Mouse (Mus musculus) heart, postnatal 10 days (tissue): Measurements from ENCODE around the gene Disp3. TPM values are rescaled to one million over a fixed set of nuclear protein-coding genes. Genes with fewer than 3 reads are reported as not detected.

ENCODE experiments used
- DNase-seq, 2 experiments: peaks; one replicate each; pipeline ENCODE4 v3.0.0; 2021
- intact Hi-C: fragments of 180-260 bp; cut with DNase I; formaldehyde crosslinking; loops from one replicate; pipeline ENCODE4 v1.15.1; 2025
- total RNA-seq, 2 experiments: library from RNA; stranded (reverse); gene quantifications; 2 replicates each; pipeline ENCODE4 v1.2.3; 2021

Disp3 gene
- total RNA-seq, 2 experiments from 2014 or later: 0.14 TPM; not detected in 1

GRCm38 (mm10) chr4:148229646-148230045 lies 58.1 kb downstream of the Disp3 start:
- intact Hi-C loops: no loop called here
- peak; percentile 76 to 86 for DNase-seq

GRCm38 (mm10) chr4:148222983-148223382 lies 64.8 kb downstream of the Disp3 start:
- DNase-seq: no peak
- intact Hi-C loops: no loop called here

- intact Hi-C loops: no loop called here
- no peak for DNase-seq
Measured at GRCm38 (mm10) chr4:148220656-148221055, 67.1 kb downstream of the Disp3 start.

DNA sequence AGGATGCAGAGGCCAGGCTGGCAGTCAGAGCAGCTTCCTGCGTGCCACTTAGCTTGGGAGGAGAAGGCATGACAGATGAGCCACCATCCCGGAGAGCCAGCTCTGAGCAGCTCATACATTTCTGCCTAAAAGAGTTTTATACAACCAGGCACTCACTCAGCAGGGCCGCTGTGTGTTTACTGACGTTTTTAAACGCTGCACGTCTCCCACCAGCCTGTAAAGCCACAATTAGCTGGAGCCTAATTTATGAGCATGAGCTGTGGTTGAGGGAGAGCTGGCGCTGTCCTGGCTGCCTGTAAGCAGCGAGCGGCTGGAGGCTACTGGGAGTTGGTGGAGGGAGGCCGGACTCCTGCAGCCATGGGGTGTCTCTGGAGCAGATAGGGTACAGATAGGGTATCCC lies 69.5 kb downstream of the Disp3 start:
- intact Hi-C loops: no loop called here
- DNase-seq: no peak

GRCm38 (mm10) chr4:148215264-148215900 lies 72.4 kb downstream of the Disp3 start:
- no peak for DNase-seq

DNA sequence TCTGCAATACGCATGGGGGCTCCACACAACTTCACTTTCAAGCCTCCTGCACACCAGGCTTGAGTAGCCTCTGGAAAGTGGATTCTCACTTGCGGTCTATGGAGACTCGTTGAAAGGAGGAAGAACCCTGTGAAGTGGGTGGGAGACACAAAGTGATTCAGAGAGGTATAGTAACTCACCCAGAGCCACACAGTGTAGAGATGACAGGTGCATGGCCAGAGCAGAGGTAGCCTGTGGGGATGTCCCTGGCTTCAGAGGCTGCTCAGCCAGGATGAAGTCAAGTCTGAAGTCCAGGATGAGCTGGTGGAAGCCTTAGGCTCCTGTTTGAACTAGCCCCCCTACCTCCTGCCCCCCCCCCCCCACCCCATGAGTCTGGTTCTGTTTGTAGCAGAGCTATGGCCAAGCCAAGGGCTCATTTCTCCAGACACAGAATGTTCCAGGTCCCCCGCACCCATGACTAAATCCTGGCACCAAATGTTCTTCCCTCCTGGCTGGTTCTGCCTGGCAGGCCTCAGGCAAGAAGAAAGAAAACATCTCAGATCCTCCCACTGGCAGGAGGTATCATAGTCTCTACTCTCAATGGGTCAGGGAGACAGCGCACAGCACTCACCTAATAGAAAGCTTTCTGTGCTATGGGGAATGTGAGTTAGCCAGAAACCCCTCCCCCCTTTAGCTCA lies 73.2 kb downstream of the Disp3 start:
- intact Hi-C loops: no loop called here
- DNase-seq: no peak

More at GRCm38 (mm10) chr4:148215264-148215900, 72.4 kb downstream of the Disp3 start:
- intact Hi-C loops: no loop called here

DNA sequence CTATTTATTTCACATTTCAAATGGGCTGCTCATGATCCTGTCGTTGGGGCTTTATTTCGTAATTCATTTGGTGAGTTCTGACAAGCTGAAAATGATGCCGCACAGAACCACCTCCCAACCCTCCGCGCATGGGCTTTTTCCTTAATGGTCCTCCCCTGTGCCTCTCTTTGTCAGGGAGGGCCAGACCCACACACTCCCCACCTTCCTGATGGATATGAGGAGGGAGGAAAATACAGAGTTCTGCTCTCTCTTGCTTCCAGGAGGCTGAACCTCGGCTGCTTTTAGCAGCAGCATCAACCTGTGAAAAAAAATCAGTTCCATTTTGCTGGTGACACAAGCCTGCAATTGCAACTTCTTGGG lies 82.9 kb downstream of the Disp3 start:
- intact Hi-C loops: no loop called here
- DNase-seq: no peak

DNA sequence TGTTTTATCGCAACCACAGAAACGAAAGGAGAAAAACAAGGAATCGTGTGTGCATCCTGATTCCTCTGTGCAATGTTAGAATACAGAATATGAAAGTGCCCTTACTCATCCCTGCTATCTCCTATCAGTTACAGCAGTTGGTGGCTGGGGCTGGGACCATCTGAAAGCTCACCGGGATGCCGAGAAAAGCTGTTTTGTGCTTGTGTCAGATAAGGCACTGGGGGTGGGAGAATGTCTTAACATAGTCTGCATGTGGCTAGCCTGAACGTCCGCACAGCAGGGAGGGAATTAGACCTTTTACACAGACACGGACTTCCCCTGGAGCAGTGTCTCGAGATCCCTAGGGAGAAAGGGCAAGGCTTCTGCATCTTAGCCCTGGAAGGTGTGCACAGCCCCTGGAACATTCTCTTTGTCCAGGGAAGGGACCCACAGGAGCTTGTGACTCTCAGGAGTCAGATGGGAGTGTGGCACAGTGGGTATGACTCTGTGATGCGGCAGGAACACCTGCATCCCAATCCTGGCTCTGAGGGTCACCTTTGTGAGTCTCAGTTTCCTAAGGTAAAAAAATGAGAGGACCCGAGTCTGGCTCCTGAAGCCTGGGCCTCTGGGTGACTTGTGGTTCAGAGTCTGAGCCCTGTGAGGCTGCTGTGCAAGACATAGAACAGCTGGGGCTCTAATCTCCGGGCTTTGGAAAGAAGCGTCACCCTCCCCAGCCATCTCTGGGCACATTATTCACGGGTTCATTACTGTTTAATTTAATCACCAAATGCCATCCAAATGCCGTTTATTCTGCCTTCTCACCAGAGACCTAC lies 83.5 kb downstream of the Disp3 start:
- intact Hi-C loops: no loop called here
- no peak for DNase-seq

DNA sequence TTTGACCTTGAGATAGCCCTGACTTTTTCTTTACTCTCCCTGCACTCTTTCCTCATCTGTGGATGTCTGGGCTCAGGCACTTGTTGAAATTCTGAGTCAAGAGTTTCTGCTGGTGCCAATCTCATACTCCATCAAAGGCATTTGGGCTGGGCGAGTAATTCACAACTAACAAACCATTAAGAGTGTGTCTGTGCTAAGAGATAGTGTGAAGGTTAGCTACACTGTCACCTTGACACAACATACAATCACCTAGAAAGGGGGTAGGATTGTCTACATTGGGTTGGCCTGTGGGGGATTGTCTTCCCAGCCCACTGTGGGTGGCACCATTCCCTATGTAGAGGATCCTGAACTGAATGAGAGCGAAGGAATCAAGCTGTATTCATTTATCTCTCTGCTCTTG lies 84.2 kb downstream of the Disp3 start:
- intact Hi-C loops: no loop called here
- no peak for DNase-seq

- no peak for DNase-seq
- intact Hi-C loops: no loop called here
Measured at GRCm38 (mm10) chr4:148198721-148199120, 89.0 kb downstream of the Disp3 start.

DNA sequence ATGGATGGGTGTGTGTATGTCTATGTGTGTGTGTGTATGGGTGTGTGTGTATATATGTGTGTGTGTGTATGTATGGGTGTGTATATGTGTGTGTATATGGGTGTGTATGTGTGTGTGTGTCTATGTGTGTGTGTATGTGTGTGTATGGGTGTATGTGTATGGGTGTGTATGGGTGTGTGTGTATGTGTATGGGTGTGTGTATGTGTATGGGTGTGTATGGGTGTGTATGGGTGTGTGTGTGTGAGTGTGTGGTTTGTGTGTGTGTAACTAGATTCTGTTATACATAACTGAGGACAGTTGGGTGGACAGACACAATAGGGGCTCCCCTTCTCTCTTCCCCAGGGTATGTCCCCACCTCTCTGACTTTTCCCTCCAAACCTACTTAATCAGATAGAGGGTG lies 93.4 kb downstream of the Disp3 start:
- intact Hi-C loops: no loop called here
- no peak for DNase-seq

DNA sequence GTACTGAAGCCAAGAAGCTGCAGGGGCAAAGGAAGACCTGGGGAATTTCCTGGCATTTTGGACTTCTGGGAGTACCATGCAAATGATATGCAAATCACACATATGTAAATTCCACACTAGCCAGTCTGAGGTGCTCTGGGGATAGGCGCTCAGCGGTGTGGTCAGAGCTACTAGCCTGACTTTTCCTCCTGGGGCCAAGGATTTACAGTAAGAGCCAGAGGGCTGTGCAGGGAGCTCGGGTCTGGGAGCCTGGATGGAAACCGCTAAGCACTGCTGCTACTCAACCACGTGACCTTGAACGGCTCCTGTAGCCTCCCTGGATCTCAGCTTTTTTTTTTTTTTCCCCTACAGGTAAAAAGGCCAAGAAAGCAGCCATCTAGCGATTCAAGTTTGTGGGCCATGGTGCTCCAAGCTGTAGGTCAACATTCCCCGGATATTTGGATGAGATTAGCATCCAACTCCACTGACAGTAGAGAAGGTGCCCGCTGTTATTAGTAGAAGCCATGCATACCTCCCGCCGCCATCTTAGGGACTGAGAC lies 95.0 kb downstream of the Disp3 start:
- intact Hi-C loops: no loop called here
- DNase-seq: no peak

Other genes with a start within 250 kb of the Disp3 start
- 10 to 100 TPM; 11.0 to 14.6 TPM for gene Clcn6, start 249.1 kb downstream of the Disp3 start, total RNA-seq
- 10 to 100 TPM; 15.2 to 16.5 TPM for gene Mthfr, start 248.9 kb downstream of the Disp3 start, total RNA-seq
- 10 to 100 TPM; 33.6 to 37.0 TPM for gene Agtrap, start 199.9 kb downstream of the Disp3 start, total RNA-seq
- 10 to 100 TPM; 12.5 to 15.1 TPM for gene Mad2l2, start 157.6 kb downstream of the Disp3 start, total RNA-seq
- not detected for gene Draxin, start 157.3 kb downstream of the Disp3 start, total RNA-seq
- gene Fbxo6, start 135.8 kb downstream of the Disp3 start, total RNA-seq: 10 to 100 TPM; 26.4 to 26.9 TPM
- 10 to 100 TPM; 11.2 to 11.8 TPM for gene Fbxo44, start 127.5 kb downstream of the Disp3 start, total RNA-seq
- not detected for gene Fbxo2, start 127.3 kb downstream of the Disp3 start, total RNA-seq
- gene Ubiad1, start 156.8 kb upstream of the Disp3 start, total RNA-seq: 10 to 100 TPM; 22.7 TPM
- gene Mtor, start 160.6 kb upstream of the Disp3 start, total RNA-seq: 10 to 100 TPM; 57.5 to 59.4 TPM
- 1 to 10 TPM; 3.3 to 4.8 TPM for gene Angptl7, start 212.5 kb upstream of the Disp3 start, total RNA-seq